Mouse (Mus musculus) A20 (cell line): ENCODE measurements around the gene Mfsd9.
A peak's percentile ranks its signal among the peaks of the same experiment; 100 is the strongest.

Source experiments
- DNase-seq: peaks from one replicate; pipeline ENCODE4 v3.0.0-alpha.2; 2011; ENCODE audit warnings: low read depth, low spot score

The Mfsd9 gene

GRCm38 (mm10) chr1:40790324-40791141 is at the start of gene Mfsd9:
TSS of gene Mfsd9 (minus strand) at chr1:40790687.
- DNase-seq: no peak

- no peak for DNase-seq
Observed at GRCm38 (mm10) chr1:40835468-40835867, 45.0 kb upstream of the Mfsd9 start.

- no peak for DNase-seq
Observed at GRCm38 (mm10) chr1:40830712-40831507, 40.4 kb upstream of the Mfsd9 start.

GRCm38 (mm10) chr1:40829213-40829914 is 38.9 kb upstream of the Mfsd9 start:
- no peak for DNase-seq

- DNase-seq: no peak
Observed at GRCm38 (mm10) chr1:40825826-40826225, 35.3 kb upstream of the Mfsd9 start.

- DNase-seq: no peak
Observed at GRCm38 (mm10) chr1:40824936-40825335, 34.4 kb upstream of the Mfsd9 start.

- no peak for DNase-seq
Observed at GRCm38 (mm10) chr1:40824517-40824916, 34.0 kb upstream of the Mfsd9 start.

GRCm38 (mm10) chr1:40815071-40815845 is 24.8 kb upstream of the Mfsd9 start:
- no peak for DNase-seq

GRCm38 (mm10) chr1:40808643-40809042 is 18.2 kb upstream of the Mfsd9 start:
- no peak for DNase-seq

GRCm38 (mm10) chr1:40805891-40806290 is 15.4 kb upstream of the Mfsd9 start:
- no peak for DNase-seq

GRCm38 (mm10) chr1:40805351-40805750 is 14.9 kb upstream of the Mfsd9 start, which contains the start of gene Tmem182:
TSS of gene Tmem182 (plus strand) at chr1:40805601.
- DNase-seq: no peak

GRCm38 (mm10) chr1:40804118-40804517 is 13.6 kb upstream of the Mfsd9 start:
- DNase-seq: no peak

- DNase-seq: peak; percentile 49
Observed at GRCm38 (mm10) chr1:40802759-40803158, 12.3 kb upstream of the Mfsd9 start.

GRCm38 (mm10) chr1:40800908-40801307 is 10.4 kb upstream of the Mfsd9 start:
- DNase-seq: no peak

GRCm38 (mm10) chr1:40799121-40799520 is 8.6 kb upstream of the Mfsd9 start:
- no peak for DNase-seq

- DNase-seq: peak; percentile 39
Observed at GRCm38 (mm10) chr1:40797348-40797747, 6.9 kb upstream of the Mfsd9 start.

- DNase-seq: no peak
Observed at GRCm38 (mm10) chr1:40795508-40795907, 5.0 kb upstream of the Mfsd9 start.

- DNase-seq: no peak
Observed at GRCm38 (mm10) chr1:40789666-40790233, 737 bp downstream of the Mfsd9 start.

GRCm38 (mm10) chr1:40788956-40789355 is 1.5 kb downstream of the Mfsd9 start:
- no peak for DNase-seq

- DNase-seq: no peak
Observed at GRCm38 (mm10) chr1:40785876-40786445, 4.5 kb downstream of the Mfsd9 start.

GRCm38 (mm10) chr1:40784306-40784705 is 6.2 kb downstream of the Mfsd9 start:
- no peak for DNase-seq
